Mouse (Mus musculus) adrenal gland, adult 18-20 months (tissue): ENCODE measurements at regions not wholly inside any gene's neighbourhood (a gene's known extent, or its start where the extent isn't known, plus 50 kb on each side); places are given as distances from the start of the nearest gene placed in this dataset.

Experiments
- DNase-seq, 2 experiments: peaks; one replicate each; pipeline ENCODE4 v3.0.0; 2021 to 2022; ENCODE audit warnings: low spot score in 2 of 2

GRCm38 (mm10) chr10:113759099-113759498 lies 830.3 kb upstream of the Atxn7l3b start:
- DNase-seq: no peak

GRCm38 (mm10) chr10:113736224-113736623 lies 807.4 kb upstream of the Atxn7l3b start:
- no peak for DNase-seq

GRCm38 (mm10) chr10:113705139-113705726 lies 776.4 kb upstream of the Atxn7l3b start:
- DNase-seq: no peak

GRCm38 (mm10) chr10:113670636-113671035 lies 741.8 kb upstream of the Atxn7l3b start:
- peak in 1 of 2 experiments; percentile 8 for DNase-seq

DNA sequence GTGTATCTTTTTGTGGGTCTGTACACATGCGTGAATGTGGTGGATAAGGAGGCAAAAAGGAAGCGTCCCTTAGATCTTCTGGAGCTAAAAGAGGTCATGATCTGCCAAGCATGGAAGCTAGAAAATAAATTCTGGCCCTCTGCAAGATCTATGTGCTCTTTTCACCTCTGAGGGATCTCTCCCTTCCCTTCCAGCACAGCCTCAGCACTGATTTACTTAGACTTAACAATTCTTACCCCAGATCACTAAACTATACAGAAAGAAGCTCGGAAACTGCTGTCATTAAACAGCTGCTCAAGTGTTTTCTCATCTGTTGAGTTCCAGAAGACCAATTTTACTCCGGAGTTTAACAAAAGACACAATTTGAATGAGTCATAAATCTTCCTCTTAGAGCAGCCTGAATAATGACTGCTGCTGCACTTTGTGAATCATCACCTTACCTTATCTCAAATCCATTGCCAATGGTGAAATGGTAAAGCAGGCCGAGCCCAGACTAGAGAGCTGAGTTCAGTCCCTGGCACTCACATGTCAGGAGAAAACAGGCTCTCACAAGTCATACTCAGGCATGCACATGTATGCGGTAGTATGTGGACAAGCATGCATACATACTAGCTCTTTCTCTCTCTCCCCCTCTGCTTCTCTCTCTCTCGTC lies 724.1 kb upstream of the Atxn7l3b start:
- DNase-seq: no peak

GRCm38 (mm10) chr10:113652100-113652499 lies 723.3 kb upstream of the Atxn7l3b start:
- no peak for DNase-seq

DNA sequence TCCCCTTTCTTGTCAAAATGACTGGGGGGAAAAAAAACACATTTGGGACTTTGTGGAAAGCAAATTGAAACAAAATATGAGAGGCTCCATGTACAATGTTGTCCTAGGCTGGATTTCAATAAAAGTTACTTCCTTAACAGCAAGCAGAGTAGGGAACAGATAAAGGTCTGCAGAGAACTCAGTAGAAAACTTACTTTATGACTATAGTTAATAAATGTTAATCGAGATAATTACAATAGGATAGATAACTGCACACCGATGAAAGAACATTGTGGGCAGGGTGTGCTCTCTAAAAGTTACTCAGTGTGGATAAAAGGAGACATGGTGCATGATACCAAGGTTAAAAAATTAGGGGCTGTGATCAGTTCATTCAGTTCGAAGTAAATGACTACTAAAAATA lies 691.6 kb upstream of the Atxn7l3b start:
- no peak for DNase-seq

DNA sequence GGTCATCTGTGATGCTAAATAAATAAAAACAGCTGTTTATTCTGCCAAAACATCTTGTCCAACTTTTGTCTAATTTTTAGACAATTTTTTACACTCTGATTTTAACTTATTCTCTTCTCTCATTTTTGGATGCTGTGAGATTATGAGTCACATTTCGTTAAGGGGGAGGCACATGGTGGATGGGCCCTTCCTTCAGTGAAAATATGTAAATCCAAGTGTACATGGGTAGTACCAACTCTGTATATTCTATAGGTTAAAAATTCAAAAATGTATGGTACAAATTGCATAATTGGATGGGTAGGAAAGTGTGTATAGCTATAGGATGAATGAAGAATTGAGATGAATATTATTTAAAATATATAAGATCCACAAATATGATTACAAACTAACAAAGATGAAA lies 687.1 kb upstream of the Atxn7l3b start:
- DNase-seq: no peak

- no peak for DNase-seq
These were observed 664.6 kb upstream of the Atxn7l3b start for GRCm38 (mm10) chr10:113593436-113593835.

DNA sequence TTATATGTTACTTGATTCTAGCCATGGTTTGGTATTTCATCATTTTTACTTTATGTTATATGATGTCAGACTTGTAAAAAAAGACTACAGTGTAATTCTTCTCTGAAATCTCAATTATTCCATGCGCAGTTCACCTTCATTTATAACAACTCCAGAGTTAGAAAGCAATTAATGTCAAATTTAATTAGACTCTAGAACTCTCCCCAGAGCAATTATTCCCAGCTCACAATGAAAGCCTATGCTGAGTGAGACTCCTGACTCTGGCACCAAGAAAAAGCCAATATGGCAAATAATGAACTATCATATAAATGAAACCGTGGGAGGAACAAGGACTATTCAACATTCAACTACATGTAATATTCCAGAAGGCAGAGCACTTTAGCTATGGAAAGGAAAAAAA lies 663.3 kb upstream of the Atxn7l3b start:
- DNase-seq: no peak

DNA sequence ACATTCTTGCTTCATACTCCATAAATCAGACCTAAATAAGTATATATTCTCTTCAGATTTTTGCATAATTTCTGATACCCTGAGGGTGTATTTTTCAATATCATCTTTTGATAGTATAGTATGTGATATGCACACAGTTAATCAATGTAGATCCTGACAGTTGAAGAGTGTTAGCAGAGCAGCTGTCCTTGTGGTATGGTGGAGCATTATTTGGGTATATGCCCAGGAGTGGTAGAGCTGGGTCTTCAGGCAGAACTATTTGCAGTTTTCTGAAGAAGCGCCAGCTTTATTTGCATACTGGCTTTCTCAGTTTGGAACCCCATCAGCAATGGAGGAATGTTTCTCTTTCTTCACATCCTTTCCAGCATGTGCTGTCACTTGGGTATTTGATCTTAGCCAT lies 641.5 kb upstream of the Atxn7l3b start:
- DNase-seq: no peak
